Mouse (Mus musculus) embryonic facial prominence, embryonic 13.5 days (tissue): ENCODE data around the gene Kctd8. TPM values are rescaled to one million over a fixed set of nuclear protein-coding genes. Genes with fewer than 3 reads are reported as not detected.
"Not testable (repeated sequence)": the region's sequence is repeated elsewhere in the genome, so short reads cannot be mapped to it uniquely, and the experiment has no call there.

Experiments
- ATAC-seq: fragments of 200-750 bp; cut with Nextera tagmentation; 2 replicates; pipeline ENCODE4 v1.8.0; 2017; ENCODE audit warnings: low read depth; ENCODE audit not compliant: insufficient number of reproducible peaks, insufficient read depth, low FRiP score, low TSS enrichment
- H3K27ac ChIP-seq: fragments of 300-500 bp; sonication (generic); 2 replicates; pipeline ENCODE4 v1.5.1; 2015; ENCODE audit warnings: moderate library complexity, mild to moderate bottlenecking, inconsistent platforms
- H3K27me3 ChIP-seq: fragments of 300-500 bp; sonication (generic); 2 replicates; pipeline ENCODE4 v1.6.1; 2015; ENCODE audit warnings: mild to moderate bottlenecking, inconsistent platforms
- H3K36me3 ChIP-seq: fragments of 300-500 bp; sonication (generic); 2 replicates; pipeline ENCODE4 v1.6.1; 2015; ENCODE audit warnings: mild to moderate bottlenecking, inconsistent platforms
- H3K4me1 ChIP-seq: fragments of 300-500 bp; sonication (generic); 2 replicates; pipeline ENCODE4 v1.6.1; 2015; ENCODE audit warnings: inconsistent platforms
- H3K4me2 ChIP-seq: fragments of 300-500 bp; sonication (generic); 2 replicates; pipeline ENCODE4 v1.6.1; 2015; ENCODE audit warnings: moderate library complexity, mild to moderate bottlenecking, inconsistent platforms
- H3K4me3 ChIP-seq: fragments of 300-500 bp; sonication (generic); 2 replicates; pipeline ENCODE4 v1.5.1; 2015; ENCODE audit warnings: mild to moderate bottlenecking, inconsistent platforms
- H3K9ac ChIP-seq: fragments of 300-500 bp; sonication (generic); 2 replicates; pipeline ENCODE4 v1.6.1; 2015; ENCODE audit warnings: mild to moderate bottlenecking, inconsistent platforms
- H3K9me3 ChIP-seq: fragments of 300-500 bp; sonication (generic); 2 replicates; pipeline ENCODE4 v1.6.1; 2016; ENCODE audit warnings: inconsistent platforms
- WGBS: fragments of 180-500 bp; shearing (Covaris S2); methylation state at CpG from one replicate; pipeline ENCODE4 v1.1.7; 2015; ENCODE audit warnings: mixed read lengths; 5-methylcytosine and 5-hydroxymethylcytosine counted together
- polyA plus RNA-seq: library from polyadenylated mRNA; unstranded; fragments of >200 nt; fragmentation: Nextera tagmentation; extraction: Ambion mirVana; gene quantifications from 2 replicates; pipeline ENCODE4 v1.2.1, GENCODE M21; 2015

Kctd8 gene
- polyA plus RNA-seq, 1 experiment from 2014 or later: 1.4 TPM

DNA sequence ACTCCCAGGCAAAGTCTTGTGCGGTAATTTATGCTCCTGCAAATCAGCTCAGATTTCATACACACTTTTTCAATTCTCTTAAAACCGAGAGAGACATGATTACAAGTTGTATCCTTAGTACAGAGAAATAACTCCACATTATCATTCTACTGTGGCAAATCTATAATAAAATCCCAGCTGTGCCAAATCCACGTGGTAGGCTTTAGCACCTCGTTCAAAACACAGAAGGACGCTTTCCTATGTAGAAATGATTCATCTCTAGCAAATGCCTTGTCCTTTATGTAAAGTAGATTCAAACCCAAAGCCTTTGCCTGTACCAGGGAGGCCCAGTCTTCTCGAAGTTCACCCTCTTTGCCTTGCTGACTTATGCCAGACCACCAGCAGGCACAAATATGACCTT, 57.1 kb downstream of the Kctd8 start:
- no peak overlapping the region for H3K4me3 ChIP-seq
- no peak overlapping the region for H3K9ac ChIP-seq
- H3K27me3 ChIP-seq: no peaks in the 10 kb centered on the region
- H3K36me3 ChIP-seq: no peaks in the 10 kb centered on the region
- ATAC-seq: no peak
- 64% methylated on average over 6 of the region's 6 CpGs for WGBS
- H3K4me2 ChIP-seq: no peak overlapping the region
- no peaks in the 10 kb centered on the region for H3K4me1 ChIP-seq
- H3K27ac ChIP-seq: no peak overlapping the region
- H3K9me3 ChIP-seq: no peaks in the 10 kb centered on the region

DNA sequence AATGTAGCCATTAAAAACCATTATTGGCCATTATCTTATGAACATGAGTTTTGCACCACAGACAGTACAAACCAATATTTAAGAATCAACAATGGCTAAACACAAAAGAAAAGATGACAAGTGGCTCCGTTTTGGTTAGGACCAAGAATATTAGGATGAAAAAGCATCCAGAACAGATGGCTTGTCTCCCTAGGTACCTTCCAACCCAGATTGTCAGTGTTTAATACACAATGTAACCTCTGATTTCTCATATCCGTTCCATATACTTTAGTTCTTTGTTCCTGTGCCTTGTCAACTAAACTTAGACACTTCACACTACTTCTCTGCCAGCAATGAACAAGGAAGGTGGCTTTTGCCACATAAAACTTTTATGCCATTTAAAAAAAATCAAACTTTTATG, 89.1 kb downstream of the Kctd8 start:
- Histone ChIP-seq H3K27ac (no peak overlapping the region), H3K4me2 (no peak overlapping the region), H3K36me3 (no peaks in the 10 kb centered on the region), H3K4me1 (no peaks in the 10 kb centered on the region), H3K4me3 (no peak overlapping the region), H3K9ac (no peak overlapping the region), H3K27me3 (no peaks in the 10 kb centered on the region), H3K9me3 (no peaks in the 10 kb centered on the region)
- 79% methylated on average over 2 of the region's 2 CpGs for WGBS
- ATAC-seq: no peak

DNA sequence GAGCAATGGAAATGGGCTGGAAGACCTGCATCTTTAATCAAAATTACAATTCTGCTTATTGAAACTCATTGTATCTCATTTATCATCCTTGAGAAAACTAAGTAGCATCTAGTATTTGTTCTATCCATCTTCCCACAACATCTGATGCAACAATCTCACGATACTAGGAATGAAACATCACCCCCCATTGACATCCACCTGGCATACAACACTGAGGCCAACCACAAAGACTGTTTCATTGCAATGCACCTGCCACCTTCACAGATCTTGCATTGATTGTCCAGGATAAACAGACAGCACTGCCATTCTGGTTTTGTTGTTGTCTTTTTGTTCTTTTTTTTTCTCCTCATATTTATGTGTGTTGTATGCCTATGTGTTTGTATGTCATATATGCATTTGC, 99.5 kb downstream of the Kctd8 start:
- ATAC-seq: no peak
- H3K36me3 ChIP-seq: no peaks in the 10 kb centered on the region
- H3K27ac ChIP-seq: no peak overlapping the region
- H3K4me3 ChIP-seq: no peak overlapping the region
- H3K9ac ChIP-seq: no peak overlapping the region
- H3K9me3 ChIP-seq: no peaks in the 10 kb centered on the region
- no peak overlapping the region for H3K4me2 ChIP-seq
- 69% methylated on average over 1 of the region's 1 CpGs for WGBS
- no peaks in the 10 kb centered on the region for H3K27me3 ChIP-seq
- H3K4me1 ChIP-seq: no peaks in the 10 kb centered on the region

DNA sequence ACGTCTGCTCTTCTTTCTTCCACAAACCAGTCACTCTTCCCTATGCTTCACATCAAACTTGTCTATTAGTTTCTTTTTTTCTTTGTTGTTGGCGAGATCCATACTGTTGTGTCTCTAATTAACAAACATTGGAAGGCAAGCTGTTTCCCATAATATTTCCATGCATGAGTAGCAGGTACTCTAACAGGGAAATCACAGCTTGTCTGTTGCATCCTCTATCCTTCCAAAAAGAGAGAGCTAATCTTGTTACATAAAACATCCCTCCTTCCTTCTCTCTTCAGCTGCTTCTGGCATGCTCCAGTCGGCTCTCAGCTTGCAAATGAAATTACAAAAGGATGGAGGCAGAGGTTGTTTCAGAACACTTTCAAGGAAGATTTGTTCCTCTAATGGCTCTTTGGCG, 107.9 kb downstream of the Kctd8 start:
- no peaks in the 10 kb centered on the region for H3K9me3 ChIP-seq
- H3K9ac ChIP-seq: no peak overlapping the region
- no peak overlapping the region for H3K4me2 ChIP-seq
- H3K4me3 ChIP-seq: no peak overlapping the region
- 62% methylated on average over 4 of the region's 4 CpGs for WGBS
- ATAC-seq: no peak
- H3K36me3 ChIP-seq: no peaks in the 10 kb centered on the region
- no peaks in the 10 kb centered on the region for H3K4me1 ChIP-seq
- no peaks in the 10 kb centered on the region for H3K27me3 ChIP-seq
- H3K27ac ChIP-seq: no peak overlapping the region

DNA sequence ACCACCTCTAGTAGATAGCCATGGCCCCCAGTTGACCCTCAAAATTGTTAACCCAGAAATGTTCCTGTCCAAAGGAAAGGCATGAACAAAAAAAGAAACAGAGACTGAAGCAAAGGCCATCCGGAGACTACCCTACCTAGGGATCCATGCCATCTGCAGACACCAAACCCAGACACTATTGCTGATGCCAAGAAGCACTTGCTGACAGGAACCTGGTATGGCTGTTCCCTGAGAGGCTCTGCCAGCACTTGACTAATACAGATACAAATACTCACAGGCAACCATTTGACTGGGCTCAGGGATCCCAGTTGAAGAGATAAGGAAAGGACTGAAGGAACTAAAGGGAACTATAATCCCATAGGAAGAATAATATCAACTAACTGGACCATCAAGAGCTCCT, 109.8 kb downstream of the Kctd8 start:
- ATAC-seq, H3K36me3 ChIP-seq, H3K9me3 ChIP-seq, H3K4me2 ChIP-seq, H3K27ac ChIP-seq, H3K9ac ChIP-seq, H3K27me3 ChIP-seq, H3K4me1 ChIP-seq, H3K4me3 ChIP-seq: not testable (repeated sequence)
- WGBS: 91% methylated on average over 1 of the region's 1 CpGs

DNA sequence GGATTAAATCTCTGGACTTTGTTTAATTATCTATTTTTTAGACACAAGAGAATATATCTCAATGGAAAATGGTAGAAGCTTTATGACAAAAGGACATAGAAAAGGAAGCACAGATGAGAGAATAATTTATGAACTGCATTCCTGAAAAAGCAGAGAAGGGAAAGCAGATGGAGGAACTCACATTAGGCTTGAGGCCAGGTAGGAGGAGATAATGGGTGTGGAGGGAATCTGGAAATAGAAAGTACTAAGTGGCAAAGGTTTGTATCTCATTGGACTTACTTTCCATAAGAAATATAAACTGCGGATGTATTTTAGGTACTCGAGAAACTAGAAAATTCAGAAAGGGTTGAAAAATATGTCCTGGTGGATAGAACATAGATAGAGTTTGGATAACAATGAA, 114.3 kb downstream of the Kctd8 start:
- Histone ChIP-seq H3K9me3 (no peaks in the 10 kb centered on the region), H3K4me1 (no peaks in the 10 kb centered on the region), H3K4me2 (no peak overlapping the region), H3K9ac (no peak overlapping the region), H3K36me3 (no peaks in the 10 kb centered on the region), H3K27ac (no peak overlapping the region), H3K27me3 (no peaks in the 10 kb centered on the region), H3K4me3 (no peak overlapping the region)
- 92% methylated on average over 2 of the region's 2 CpGs for WGBS
- ATAC-seq: no peak

DNA sequence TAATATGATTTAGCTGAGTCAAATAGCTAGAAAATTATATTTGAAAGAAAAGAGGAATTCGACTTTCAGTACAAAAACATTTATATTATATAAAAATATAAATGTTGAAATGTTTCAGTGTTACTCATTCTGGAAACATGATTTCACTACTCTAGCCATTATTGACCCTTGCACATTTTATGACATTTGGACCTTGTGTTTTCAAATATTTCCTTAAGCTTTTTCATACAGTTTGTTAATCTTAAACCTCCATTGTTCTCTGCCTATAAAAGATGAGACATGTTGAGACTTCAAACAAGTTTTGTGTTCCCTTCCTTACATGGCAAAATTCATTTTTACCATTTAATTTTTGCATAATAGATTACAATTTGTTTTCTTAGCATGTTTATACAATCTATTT, 118.9 kb downstream of the Kctd8 start:
- WGBS: 79% methylated on average over 1 of the region's 1 CpGs
- ATAC-seq: no peak
- no peak overlapping the region for H3K9ac ChIP-seq

DNA sequence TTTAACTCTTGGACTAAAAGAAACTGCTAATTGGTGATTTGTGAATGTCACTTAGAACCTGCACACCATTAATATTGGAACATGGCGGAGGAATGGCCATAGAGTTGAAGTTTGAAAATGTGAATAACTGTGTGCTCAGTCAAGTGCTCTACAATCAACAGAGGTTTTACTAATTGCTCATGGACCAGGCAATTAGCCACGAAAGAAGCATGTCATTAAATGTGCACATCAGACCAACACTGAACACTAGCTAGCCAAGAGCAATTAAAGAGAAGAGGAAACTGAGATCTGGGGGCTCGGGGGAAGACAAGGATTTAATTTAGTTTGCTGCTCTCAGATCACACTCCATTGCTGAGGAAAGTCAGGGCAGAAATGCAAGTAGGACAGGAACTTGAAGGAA, 126.3 kb downstream of the Kctd8 start:
- no peaks in the 10 kb centered on the region for H3K4me1 ChIP-seq
- no peaks in the 10 kb centered on the region for H3K27me3 ChIP-seq
- H3K36me3 ChIP-seq: no peaks in the 10 kb centered on the region
- H3K27ac ChIP-seq: no peak overlapping the region
- no peaks in the 10 kb centered on the region for H3K9me3 ChIP-seq
- H3K4me3 ChIP-seq: no peak overlapping the region
- no peak overlapping the region for H3K4me2 ChIP-seq
- ATAC-seq: no peak
- 61% methylated on average over 3 of the region's 3 CpGs for WGBS
- H3K9ac ChIP-seq: no peak overlapping the region

More for the DNA sequence above, 118.9 kb downstream of the Kctd8 start:
- Histone ChIP-seq H3K9me3 (no peaks in the 10 kb centered on the region), H3K36me3 (no peaks in the 10 kb centered on the region), H3K4me1 (no peaks in the 10 kb centered on the region), H3K4me3 (no peak overlapping the region), H3K27me3 (no peaks in the 10 kb centered on the region), H3K27ac (no peak overlapping the region), H3K4me2 (no peak overlapping the region)

DNA sequence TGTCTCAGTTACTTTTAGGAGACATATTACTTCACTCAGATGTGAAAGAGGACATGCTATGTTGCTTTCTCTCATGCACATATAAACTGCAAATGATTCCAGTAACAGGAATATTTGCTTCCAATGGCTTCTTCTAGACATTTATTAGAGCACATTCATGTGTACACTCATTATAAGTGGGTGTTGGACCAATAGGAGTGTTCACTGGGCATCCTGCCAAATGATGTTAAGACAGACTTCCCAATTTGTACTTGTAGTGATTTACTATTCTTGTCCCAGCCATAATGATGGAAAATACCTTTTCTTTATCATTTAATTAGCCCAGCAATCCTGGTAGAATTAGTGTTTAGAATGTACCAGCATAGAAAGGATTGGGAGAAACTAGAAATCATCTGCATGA, 132.1 kb downstream of the Kctd8 start:
- no peaks in the 10 kb centered on the region for H3K36me3 ChIP-seq
- no peak overlapping the region for H3K4me2 ChIP-seq
- no peak for ATAC-seq

DNA sequence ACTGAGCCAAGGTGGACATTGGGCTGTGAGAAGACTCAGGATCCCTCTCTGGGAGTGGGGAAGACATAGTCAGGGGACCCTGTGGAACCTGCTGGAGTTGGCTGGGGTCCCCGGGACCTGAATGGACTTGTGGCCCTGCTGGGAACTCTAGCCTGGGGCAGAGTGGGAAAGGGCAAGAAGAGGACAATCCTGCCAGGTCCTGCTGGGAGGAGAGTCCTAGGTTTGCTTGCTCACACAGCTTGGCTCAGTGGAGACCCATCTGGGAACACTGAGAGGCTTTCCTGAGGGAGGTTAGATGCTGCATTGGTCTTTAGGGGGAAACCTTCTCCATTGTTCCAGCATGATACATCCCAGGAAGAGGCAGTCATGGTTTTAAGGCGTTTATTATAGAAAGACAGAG, 133.8 kb downstream of the Kctd8 start:
- no peaks in the 10 kb centered on the region for H3K4me1 ChIP-seq
- no peak overlapping the region for H3K9ac ChIP-seq
- no peak overlapping the region for H3K27ac ChIP-seq
- ATAC-seq: no peak
- H3K27me3 ChIP-seq: no peaks in the 10 kb centered on the region
- no peak overlapping the region for H3K4me2 ChIP-seq
- H3K9me3 ChIP-seq: no peaks in the 10 kb centered on the region
- WGBS: 66% methylated on average over 2 of the region's 2 CpGs
- H3K36me3 ChIP-seq: no peaks in the 10 kb centered on the region
- H3K4me3 ChIP-seq: no peak overlapping the region

More for the DNA sequence above, 132.1 kb downstream of the Kctd8 start:
- no peaks in the 10 kb centered on the region for H3K27me3 ChIP-seq
- no peaks in the 10 kb centered on the region for H3K9me3 ChIP-seq
- H3K27ac ChIP-seq: no peak overlapping the region
- no peaks in the 10 kb centered on the region for H3K4me1 ChIP-seq
- no peak overlapping the region for H3K4me3 ChIP-seq
- no peak overlapping the region for H3K9ac ChIP-seq

DNA sequence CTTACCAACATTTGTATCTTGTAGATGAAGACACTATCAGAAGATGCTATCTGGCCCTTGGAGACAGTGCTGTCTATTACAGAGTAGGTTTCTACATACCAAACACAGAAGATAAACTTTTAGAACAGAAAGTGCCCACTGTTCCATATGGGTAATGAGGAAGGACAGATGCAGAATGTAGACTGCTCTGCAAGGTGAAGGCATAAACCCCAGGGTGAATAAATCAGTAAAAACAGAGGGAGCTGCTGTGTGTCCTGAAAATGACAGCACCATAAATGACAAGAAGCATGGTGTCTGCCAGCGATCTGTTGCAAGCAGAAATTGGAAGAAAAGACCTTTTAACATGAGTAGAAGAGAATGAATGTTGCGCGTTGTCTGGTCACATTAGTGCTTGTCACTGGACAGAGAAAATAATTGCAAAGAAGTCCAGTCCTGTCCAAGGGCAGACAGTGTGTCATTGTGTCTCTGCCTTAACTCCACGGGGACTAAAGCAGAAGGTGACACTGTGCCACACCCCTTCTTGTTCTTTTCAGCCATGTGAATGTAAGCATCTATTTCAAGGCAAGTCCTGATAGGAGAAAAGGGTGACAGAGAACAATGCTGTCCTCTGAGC, 181.5 kb downstream of the Kctd8 start:
- Histone ChIP-seq H3K27ac (no peak overlapping the region), H3K4me2 (no peak overlapping the region), H3K9me3 (no peaks in the 10 kb centered on the region), H3K36me3 (no peaks in the 10 kb centered on the region), H3K27me3 (no peaks in the 10 kb centered on the region), H3K4me1 (no peaks in the 10 kb centered on the region), H3K9ac (no peak overlapping the region), H3K4me3 (no peak overlapping the region)
- 79% methylated on average over 4 of the region's 4 CpGs for WGBS
- ATAC-seq: no peak

DNA sequence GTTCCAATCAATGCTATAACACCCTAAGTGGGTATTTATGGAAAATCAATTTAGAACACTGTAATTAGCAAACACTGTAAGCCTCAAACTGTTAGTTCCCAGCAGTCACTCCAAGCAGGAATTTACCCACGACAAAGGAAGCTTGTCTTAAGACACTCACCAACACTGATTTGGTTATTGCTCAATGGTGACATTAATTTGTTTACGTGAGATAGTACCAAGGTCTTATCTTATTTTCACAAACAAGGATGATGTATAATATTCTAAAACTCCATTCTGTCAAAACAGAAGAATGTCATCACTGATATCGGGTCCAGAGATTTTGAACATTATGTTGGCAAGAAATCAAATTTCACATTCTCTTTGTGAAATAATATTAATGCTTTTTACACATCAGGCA, 185.0 kb downstream of the Kctd8 start:
- H3K36me3 ChIP-seq: no peaks in the 10 kb centered on the region
- H3K4me2 ChIP-seq: no peak overlapping the region
- H3K9me3 ChIP-seq: no peaks in the 10 kb centered on the region
- no peak for ATAC-seq
- no peak overlapping the region for H3K9ac ChIP-seq
- H3K4me3 ChIP-seq: no peak overlapping the region
- H3K27ac ChIP-seq: no peak overlapping the region
- WGBS: 81% methylated on average over 3 of the region's 3 CpGs
- H3K4me1 ChIP-seq: no peaks in the 10 kb centered on the region
- no peaks in the 10 kb centered on the region for H3K27me3 ChIP-seq

DNA sequence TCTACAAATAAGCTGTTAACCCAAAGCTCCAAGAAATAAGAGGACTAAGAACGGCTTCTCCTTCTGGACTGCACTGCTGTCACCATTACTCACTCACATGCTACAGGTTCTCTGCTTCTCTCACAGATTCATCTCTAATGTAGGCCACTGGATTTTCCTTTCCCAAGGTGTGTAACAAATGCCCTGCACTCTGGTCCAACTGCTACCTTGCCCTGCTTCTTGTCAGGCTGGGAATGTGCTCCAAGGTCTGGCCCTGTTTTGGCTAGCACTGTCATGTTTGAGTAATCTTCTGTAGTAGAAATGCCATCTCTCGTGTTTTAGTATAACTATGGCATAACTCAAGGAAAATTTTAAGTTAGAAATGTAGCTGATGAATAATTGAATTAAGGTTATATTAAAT, 195.7 kb downstream of the Kctd8 start:
- H3K36me3 ChIP-seq: no peaks in the 10 kb centered on the region
- 78% methylated on average over 2 of the region's 2 CpGs for WGBS
- H3K4me2 ChIP-seq: no peak overlapping the region
- H3K4me3 ChIP-seq: no peak overlapping the region
- H3K27me3 ChIP-seq: no peaks in the 10 kb centered on the region
- no peak for ATAC-seq
- no peak overlapping the region for H3K27ac ChIP-seq
- no peak overlapping the region for H3K9ac ChIP-seq
- H3K4me1 ChIP-seq: no peaks in the 10 kb centered on the region
- H3K9me3 ChIP-seq: no peaks in the 10 kb centered on the region
